Mouse (Mus musculus): ENCODE measurements around the gene Phldb2. TPM values are rescaled to one million over a fixed set of nuclear protein-coding genes. Genes with fewer than 3 reads are reported as not detected.
A peak's percentile ranks its signal among the peaks of the same experiment; 100 is the strongest.

Phldb2 gene
- total RNA-seq, 2 experiments from 2014 or later = not detected

DNA sequence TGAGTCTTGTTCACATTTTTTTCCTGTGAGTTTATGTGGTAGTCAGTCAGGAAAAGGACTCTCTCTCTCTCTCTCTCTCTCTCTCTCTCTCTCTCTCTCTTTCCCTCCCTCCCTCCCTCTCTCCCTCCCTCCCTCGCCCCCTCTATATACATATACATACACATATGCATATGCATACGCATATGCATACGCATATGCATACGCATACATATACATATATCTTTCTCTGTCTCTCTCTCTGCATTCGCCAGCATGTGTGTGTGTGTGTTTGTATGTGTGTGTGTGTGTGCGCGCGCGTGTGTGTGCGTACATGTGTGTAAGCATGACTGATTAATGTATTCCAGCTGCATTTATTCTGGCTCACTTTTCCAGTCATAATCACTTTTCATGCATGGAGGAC lies 98.9 kb downstream of the Phldb2 start:
- ATAC-seq (replicated peaks; ENCODE audit: low FRiP score, low TSS enrichment, poor library complexity, severe bottlenecking) = no peak

DNA sequence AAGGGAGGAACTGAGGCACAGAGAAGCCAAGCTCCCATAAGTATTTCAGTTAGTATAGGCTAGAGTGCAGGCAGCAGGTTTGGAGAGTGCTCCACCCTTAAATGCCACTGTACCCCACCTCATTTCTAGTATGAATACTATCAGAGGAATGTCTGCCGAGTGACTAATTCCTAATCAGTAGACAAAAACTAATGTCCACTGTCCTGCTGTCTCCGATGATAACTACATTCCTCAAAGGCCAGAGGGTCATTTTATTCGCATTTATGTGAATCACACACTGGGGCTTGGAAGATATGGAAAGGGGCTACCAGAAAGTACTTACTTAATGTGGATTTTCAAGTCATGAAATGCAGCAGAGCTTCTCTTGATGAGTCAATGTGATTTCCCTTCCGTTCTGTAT lies 104.4 kb downstream of the Phldb2 start:
- no peak for ATAC-seq (replicated peaks; ENCODE audit: low FRiP score, low TSS enrichment, poor library complexity, severe bottlenecking)

DNA sequence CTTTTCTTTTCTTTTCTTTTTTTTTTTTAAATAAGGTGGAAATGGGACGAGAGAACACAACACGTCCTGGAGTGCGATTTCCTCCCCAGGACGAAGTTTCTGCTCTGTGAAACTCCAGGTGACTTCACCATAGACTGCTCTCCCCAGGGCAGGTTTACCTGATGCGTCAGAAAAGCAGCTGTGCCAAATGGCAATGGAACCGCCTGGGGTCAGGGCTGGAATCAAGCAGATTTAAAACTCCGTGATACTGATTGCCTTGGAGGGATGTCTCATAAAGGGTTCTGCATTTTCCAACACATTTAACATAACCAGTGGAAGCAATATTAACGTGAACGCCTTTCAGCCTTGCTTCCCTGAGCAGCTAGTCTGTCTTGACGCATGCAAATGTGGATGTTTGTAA lies 108.5 kb downstream of the Phldb2 start:
- no peak for ATAC-seq (replicated peaks; ENCODE audit: low FRiP score, low TSS enrichment, poor library complexity, severe bottlenecking)

DNA sequence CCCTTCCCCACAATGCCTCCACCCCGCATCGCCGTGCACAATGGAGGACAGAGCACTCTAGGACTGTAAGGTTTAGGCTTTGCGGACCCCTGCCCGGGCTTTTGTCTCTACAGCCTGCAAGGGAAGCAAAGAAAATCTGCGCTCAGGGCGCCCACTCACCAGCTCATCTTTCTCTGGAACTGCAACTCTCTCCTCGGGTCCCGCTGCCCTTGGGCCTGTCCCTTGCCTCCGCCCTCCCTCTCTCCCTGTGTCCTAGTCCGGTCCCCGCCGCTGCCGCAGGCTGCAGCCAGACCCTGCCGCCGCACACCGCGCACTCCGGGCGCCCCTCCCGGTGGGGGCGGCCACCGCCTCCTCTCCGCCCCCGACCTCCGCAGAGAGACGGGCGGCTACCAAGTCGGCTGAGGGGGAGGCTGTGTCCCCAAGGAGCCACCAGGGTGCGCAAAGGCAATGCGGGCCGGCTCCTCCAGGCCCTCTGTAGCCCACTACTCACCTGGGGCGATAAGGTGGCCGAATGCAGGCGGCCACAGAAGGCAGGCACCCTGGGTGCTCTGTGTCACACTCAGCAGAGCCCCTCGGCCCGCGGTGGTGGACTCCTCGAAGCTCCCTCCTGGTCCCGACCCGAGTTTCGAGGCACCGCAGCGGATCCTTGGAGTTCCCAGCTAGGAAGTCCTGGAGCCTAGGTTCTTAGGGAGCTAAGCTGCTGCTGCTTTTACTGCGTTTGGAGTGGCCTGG lies 109.2 kb downstream of the Phldb2 start:
- peak; percentile 71 for ATAC-seq (replicated peaks; ENCODE audit: low FRiP score, low TSS enrichment, poor library complexity, severe bottlenecking)

DNA sequence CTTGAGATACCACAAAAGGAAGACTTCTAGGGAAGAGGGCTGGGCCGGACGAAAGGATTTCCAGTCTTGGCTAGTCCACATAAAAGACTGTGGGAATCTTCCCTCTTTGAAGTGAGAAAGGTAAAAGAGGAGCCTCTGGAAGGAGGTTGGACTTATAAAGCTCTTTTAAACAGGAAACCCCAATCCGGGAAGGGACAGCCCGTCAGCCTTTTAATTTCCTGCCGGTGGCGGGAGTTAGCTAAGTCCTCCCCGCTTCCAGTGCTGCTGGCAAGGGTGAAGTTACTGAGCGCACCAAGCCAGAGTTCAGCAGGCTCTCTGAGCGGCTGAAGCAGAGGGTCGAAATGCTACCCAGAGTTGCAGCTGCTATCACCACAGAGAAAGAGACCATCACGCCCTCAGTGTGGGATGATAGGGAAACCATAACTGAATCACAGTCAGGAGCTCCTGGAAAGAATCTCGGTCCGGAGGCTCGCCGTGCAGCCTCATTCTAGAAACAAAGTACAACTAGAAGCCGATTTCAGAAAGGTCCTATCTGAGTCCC lies 110.0 kb downstream of the Phldb2 start:
- ATAC-seq (replicated peaks; ENCODE audit: low FRiP score, low TSS enrichment, poor library complexity, severe bottlenecking) = no peak

DNA sequence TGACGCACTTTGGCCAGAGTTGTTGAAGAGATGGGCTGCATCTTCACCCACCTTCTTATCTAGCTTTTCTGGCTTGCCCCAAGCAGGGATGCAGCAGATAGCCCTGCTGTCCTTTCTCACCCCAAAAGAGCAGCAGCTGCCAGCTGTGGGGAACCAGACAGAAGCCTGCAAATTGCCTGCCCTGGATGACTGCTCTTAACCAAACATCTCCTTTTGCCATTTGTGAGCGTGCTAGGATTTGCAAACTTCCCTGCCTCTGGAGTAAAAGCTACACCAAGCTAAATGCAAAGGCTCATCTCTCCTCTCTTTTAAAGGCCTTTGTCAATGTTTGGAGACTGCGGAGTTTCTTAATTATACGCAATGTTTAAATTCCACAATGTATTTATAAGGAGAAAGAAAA lies 111.0 kb downstream of the Phldb2 start:
- ATAC-seq (replicated peaks; ENCODE audit: low FRiP score, low TSS enrichment, poor library complexity, severe bottlenecking) = no peak

DNA sequence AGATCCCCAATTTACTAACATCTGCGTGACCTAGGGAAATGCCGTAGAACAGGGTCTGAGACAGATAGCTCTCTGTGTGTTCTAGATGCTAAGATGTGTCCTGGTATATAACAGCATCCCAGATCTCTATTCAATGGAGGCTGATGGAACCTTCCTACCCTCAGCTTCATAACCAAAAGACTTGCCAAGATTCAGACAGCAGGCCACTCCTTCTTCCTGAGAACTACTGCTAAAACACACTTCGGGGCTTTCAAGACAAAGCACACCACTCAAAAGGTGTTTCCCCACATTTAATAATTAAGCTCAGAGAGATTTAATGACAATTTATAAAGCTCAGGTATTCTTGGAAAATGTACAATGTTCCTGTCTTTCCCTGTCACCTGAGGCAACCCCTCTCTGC lies 111.6 kb downstream of the Phldb2 start:
- no peak for ATAC-seq (replicated peaks; ENCODE audit: low FRiP score, low TSS enrichment, poor library complexity, severe bottlenecking)

DNA sequence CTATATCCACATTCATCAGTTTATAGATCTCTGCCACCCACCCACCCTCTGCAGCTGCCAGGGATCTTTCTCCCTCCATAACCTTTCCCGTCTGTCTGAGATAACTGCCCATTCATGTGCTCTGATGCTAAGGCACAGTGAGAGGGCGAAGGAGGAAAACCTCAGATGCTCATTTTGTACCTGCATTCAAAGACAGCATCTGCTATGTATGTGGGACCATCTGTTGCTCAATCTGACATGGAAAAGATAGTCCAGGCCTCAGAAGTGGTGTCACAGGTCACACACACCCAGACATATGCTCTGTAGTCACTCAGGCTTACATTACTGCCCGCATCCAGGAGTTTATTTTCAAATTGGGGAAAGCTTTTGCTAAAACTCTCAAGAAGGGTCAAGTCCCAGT lies 112.4 kb downstream of the Phldb2 start:
- no peak for ATAC-seq (replicated peaks; ENCODE audit: low FRiP score, low TSS enrichment, poor library complexity, severe bottlenecking)

DNA sequence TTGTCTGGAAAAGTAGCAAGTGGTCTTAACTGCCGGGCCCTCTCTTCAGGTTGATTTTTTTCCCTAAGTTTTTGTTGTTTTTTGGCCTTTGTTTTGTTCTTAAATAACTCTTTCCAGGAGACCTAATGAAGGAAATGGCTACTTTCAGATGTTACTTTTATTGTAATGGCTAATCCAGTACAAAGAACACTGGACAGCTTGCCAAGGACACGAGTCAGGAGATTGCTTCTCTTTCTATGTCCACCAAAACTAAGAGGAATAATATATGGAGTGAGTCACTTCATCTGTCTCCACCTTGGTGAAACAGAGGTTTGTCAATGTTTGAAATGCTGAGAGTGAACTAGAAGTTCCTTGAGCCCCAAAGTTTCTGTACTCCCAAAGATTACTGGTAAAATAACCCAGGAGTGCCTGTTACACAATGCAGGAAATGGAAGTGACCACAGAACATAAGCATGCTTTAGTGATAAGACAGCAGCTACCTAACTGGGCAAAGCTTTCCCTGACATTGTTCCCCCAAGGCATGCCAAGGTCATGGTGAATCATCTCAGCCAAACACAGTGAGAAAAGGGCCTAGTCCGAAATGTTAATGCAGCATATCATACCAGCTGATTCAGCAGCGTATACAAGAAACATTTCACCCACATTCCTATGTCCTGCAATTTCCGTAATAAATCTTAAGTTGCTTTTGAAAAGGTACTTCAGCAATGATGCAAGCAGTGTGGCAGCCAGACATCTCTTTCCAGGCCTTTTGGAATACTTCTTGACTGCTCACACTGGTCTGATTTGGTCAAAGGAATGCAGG lies 115.7 kb downstream of the Phldb2 start:
- no peak for ATAC-seq (replicated peaks; ENCODE audit: low FRiP score, low TSS enrichment, poor library complexity, severe bottlenecking)

DNA sequence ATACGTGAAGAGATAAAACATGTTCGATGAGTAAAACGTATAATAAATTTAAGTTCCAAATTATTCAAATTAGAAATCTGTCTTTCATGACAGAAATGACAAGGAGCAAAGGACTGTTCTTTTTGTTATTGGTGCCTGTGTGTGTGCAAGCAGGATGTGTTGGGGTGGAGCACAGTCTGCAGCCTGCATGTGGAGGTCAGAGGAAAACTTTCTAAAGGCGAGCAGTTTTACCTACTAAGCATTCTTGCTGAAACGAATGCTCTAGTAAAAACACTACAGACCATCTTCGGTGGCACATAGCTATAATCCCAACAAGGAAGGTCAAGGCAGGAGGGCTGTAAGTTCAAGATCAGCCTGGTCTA lies 120.7 kb downstream of the Phldb2 start:
- no peak for ATAC-seq (replicated peaks; ENCODE audit: low FRiP score, low TSS enrichment, poor library complexity, severe bottlenecking)

DNA sequence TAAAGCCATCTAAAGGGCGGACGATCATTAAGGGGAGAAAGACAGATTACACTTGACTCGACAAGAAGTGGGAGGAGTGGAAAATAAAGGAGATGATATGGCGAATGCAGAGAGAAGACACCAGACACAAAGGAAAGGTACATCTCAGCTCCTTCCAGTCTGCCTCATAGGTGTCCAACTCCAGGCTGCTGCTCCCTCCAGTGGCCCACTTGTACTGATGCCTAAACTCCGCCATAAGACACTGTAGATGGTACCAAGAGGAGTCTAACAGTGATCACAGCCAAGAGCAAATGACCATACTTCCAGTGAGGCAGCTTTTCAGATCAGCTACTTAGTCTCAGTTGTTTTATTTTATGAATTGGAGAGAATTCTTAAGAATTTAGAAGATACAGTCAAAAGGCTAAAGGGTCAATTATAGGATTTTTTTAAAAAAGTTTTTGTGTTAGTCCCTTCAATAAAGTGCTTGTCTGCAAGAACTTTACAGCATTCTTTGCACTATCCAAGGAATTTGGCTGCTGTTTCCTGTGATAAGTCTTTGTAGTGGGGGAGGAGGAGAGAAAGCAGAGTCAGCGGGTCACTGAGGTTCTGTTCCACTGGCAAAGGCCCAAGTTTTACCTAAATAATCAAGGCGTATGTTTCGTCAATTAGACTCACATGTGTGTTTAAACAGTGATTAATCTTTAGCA lies 121.2 kb downstream of the Phldb2 start:
- no peak for ATAC-seq (replicated peaks; ENCODE audit: low FRiP score, low TSS enrichment, poor library complexity, severe bottlenecking)

DNA sequence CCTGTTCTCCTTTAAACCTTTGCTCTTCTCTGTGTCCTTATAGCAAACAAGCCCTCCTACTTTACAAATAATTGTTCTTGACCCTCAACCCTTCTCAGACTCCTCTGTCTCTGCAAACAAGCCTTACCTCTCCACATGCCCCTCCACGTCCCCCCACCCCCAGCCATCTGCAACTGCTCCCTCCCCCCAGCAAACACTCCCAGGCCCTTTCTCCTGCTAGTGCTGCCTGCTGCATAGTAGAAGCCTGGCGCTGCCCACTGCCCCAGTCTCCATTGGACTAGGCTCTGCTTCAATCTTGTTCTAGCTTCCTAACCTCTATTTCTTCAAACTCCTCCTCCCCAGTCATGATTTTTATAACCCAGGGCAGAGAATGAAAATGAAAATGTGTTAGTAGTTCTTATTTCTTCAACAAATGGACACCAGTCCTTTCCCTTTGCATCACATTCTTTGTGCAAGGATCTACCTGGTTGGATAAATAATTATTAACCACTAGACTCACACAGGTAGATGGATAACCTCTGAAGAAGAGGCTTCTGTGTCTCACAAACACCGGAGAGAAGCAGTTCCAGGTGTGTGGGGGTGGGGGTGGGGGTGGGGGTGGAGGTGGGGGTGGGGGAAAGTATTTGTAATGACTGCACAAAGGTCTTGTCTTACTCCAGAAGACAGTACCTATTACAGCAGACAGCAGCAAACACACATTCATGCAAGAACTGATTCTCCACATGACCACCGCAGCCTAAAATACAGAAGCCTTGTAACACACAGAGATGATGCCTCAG lies 122.1 kb downstream of the Phldb2 start:
- no peak for ATAC-seq (replicated peaks; ENCODE audit: low FRiP score, low TSS enrichment, poor library complexity, severe bottlenecking)

DNA sequence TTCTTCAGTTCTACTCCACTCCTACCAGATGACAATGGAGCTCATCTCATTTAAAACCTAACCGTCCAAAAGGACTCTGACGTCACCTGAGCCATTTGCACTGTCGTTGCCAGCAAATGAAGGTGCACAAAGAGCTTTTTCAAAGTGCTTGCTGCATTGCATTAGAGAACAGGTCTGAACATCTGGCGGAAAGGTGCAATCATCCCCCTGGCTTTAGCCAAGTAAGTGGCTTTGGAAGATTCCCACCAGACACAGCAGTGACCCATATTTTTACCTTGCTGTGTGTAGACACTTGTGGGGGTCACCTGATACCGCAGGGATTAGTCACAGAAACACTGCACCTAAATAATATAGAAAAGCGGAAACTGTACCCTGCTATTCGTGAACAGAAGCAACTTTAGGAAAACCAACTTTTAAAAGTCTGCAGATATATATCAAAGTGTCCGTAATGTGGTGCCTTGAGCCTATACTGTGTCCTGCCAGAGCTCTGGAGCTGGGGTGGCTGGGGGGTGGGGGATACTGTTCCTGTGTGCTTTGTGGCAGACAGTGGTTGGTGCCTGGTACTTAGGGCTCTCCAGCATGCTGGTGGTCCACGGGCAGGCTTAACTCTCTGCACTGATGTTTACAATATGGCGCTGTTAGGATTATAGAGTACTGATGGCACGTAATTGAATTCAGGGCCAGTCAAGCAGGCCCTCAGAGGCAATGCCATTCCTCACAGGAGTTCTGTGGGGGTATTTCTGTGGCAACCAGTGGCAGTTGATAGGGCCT lies 123.1 kb downstream of the Phldb2 start:
- ATAC-seq (replicated peaks; ENCODE audit: low FRiP score, low TSS enrichment, poor library complexity, severe bottlenecking) = no peak

DNA sequence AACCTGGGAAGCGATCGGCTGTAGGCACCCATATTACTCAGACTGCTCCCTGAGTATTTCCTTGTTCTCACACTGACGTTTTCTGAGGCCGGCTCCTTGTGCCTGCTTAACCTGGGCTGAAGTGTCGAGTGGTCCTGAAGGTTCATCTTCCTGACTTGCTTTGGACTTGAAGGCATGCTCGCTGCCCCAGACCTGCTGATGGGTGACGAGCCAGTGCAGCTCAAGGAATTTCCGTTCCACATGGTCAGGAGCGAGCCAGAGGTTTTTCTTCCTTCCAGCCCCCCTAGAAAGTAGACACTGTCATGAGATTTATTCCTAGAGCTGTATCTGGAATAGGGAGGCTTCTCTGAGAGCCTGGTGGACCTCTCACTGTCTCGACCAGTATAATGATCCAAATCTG lies 128.1 kb downstream of the Phldb2 start:
- no peak for ATAC-seq (replicated peaks; ENCODE audit: low FRiP score, low TSS enrichment, poor library complexity, severe bottlenecking)

DNA sequence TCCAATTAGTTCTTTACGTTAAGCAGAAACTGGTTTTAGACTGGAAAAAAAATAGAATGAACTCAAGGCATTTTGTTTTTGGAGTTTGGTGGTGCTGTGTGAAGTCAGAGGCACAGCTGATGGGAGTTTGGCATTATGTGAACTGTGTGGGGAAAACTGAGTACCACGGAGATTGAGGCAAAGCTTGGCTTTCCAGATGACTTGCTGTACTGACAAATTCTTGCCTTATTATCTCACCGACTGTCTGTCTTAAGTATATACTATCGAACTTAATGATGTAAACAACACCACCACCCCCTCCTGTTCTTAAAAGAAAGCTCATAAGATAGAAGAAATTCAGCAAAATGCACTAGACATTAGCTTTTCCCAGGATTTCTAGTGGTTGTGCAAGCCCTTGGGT lies 129.4 kb downstream of the Phldb2 start:
- ATAC-seq (replicated peaks; ENCODE audit: low FRiP score, low TSS enrichment, poor library complexity, severe bottlenecking) = no peak

DNA sequence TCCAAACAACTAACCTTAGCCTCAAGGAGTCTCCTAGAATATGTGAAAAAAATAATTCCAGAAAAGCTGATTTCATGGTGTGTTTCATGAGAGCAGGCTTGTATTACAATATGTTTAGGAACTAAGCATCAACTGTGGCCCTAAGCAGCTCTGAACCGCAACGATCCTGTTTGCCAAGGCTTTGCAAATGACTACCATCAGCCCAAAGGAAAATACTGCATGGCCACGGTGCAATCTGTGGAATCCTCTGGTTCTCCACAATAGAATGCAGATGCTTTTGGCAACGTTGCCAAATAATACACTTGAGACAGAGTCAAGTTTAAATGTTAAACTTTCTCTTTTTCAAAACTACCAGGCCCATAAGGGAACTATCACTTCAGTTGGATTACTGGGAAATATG lies 133.5 kb downstream of the Phldb2 start:
- no peak for ATAC-seq (replicated peaks; ENCODE audit: low FRiP score, low TSS enrichment, poor library complexity, severe bottlenecking)

DNA sequence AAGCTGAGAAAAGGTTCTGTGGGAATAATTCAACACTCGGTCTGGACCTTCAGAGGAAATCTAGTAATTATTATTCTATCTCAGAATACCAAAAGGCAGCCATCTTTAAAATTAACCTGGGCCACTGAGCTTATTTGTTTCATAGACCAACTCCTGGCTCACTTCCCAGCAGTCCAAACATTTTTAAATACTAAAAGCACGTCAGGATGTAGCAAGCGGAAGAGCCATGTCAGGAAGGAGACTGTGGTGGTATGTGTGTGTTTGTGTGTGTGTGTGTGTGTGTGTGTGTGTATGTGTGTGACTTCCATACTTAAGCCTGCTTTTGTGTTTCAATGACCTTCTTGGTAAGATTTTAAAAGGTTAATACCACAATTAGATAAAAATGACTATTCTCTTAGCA lies 135.6 kb downstream of the Phldb2 start:
- ATAC-seq (replicated peaks; ENCODE audit: low FRiP score, low TSS enrichment, poor library complexity, severe bottlenecking) = no peak

DNA sequence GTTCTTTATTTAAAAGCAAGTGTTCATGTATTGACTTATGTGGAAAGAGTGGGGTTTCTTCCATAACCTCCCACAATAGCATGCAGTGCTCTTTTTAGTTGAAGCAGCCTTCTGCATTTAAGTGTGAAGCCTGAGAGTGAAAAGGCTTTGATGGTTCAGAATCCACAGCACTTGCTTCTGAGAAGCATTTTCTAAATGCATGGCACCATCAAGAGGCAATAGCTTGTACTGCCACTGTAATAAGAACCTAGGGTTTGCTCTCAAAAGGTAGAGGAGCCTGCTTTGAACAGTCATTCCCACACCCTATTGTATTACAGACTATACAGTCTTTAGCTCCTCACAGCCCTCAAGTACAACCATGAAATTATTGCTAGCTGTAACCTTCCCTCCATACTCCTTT lies 136.7 kb downstream of the Phldb2 start:
- no peak for ATAC-seq (replicated peaks; ENCODE audit: low FRiP score, low TSS enrichment, poor library complexity, severe bottlenecking)

DNA sequence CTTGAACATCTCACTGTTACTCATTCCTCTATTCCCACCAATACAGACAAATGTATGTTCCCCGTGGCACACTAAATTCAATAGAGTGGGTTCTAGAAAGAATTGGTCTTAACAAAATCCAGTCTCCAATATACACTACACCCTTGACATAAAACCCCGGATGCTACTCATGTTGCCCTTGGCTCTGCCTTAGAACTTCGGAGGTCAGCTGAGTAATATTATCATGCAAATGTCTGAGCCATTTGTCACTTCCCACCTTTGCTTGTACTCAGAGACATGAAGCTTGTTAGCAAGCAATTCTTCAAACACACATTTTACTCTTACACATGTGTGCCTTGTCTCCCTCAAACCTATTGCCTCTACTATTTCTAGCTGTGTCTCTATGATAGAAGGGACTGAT lies 138.8 kb downstream of the Phldb2 start:
- no peak for ATAC-seq (replicated peaks; ENCODE audit: low FRiP score, low TSS enrichment, poor library complexity, severe bottlenecking)

Measured in megakaryocyte-erythroid progenitor cell, adult 5-6 weeks (primary cell).